7 mouse cellular contexts compared by ENCODE assay signal in genomic region chr17:66446196-66447006, GRCm38 (mm10). TPM values are rescaled to one million over a fixed set of nuclear protein-coding genes. Genes with fewer than 3 reads are reported as not detected.
A peak's percentile ranks its signal among the peaks of the same experiment; 100 is the strongest.
DNase-seq lines count a peak whose midpoint lies in the region; ATAC-seq and TF ChIP-seq lines count a peak whose summit lies in the region.

No protein-coding gene starts in this region.

- 31% methylated on average over 7 of the region's 7 CpGs for WGBS in forebrain, embryonic 15.5 days
- 9% methylated on average over 7 of the region's 7 CpGs for WGBS in midbrain, embryonic 14.5 days

- H3K36me3 ChIP-seq in ES-Bruce4 (ENCODE audit: control insufficient read depth, insufficient read depth, low read length, poor library complexity, severe bottlenecking): peaks cover 10% of the 10 kb centered on the region
- H3K36me3 ChIP-seq in forebrain, embryonic 15.5 days: no peaks in the 10 kb centered on the region
- no peaks in the 10 kb centered on the region for H3K36me3 ChIP-seq in midbrain, embryonic 14.5 days (ENCODE audit: control insufficient read depth, insufficient read depth, low read length)

- TF ChIP-seq CTCF in ES-Bruce4 (IDR thresholded peaks at IDR 0.05; ENCODE audit: low read depth, low read length): no peak

- intact Hi-C loops in heart, postnatal 36 days (cut with DNase I): loop anchor here (5.0 kb wide), 1 partner anchor 104 kb away; no protein-coding TSS in a partner anchor

- H3K27ac ChIP-seq in ES-Bruce4 (ENCODE audit: insufficient read depth, low read length): peak overlapping the region; percentile 41
- H3K27ac ChIP-seq in forebrain, embryonic 15.5 days (replicated peaks): 0 out of 2 replicates have a peak overlapping the region, but pooled peaks have one; percentile 39
- H3K27ac ChIP-seq in midbrain, embryonic 14.5 days (replicated peaks; ENCODE audit: low read depth, low read length): no peak overlapping the region

- H3K27me3 ChIP-seq in ES-Bruce4 (ENCODE audit: control insufficient read depth, insufficient read depth, low read length, poor library complexity, severe bottlenecking): no peaks in the 10 kb centered on the region
- H3K27me3 ChIP-seq in forebrain, embryonic 15.5 days: no peaks in the 10 kb centered on the region
- no peaks in the 10 kb centered on the region for H3K27me3 ChIP-seq in midbrain, embryonic 14.5 days (ENCODE audit: control insufficient read depth, insufficient read depth, low read length)

- ATAC-seq in forebrain, embryonic 15.5 days (replicated peaks): no peak
- no peak for ATAC-seq in midbrain, embryonic 14.5 days (ENCODE audit: low FRiP score, low TSS enrichment)

- H3K9me3 ChIP-seq in ES-Bruce4 (replicated peaks; ENCODE audit: control insufficient read depth, insufficient read depth, low read length, poor library complexity, severe bottlenecking): no peaks in the 10 kb centered on the region
- H3K9me3 ChIP-seq in forebrain, embryonic 15.5 days: no peaks in the 10 kb centered on the region
- no peaks in the 10 kb centered on the region for H3K9me3 ChIP-seq in midbrain, embryonic 14.5 days (ENCODE audit: control insufficient read depth, low read length)

- H3K4me2 ChIP-seq in forebrain, embryonic 15.5 days (replicated peaks): peak overlapping the region; percentile 86
- H3K4me2 ChIP-seq in midbrain, embryonic 14.5 days (ENCODE audit: low read length): peak overlapping the region; percentile 94

- H3K4me3 ChIP-seq in ES-Bruce4 (ENCODE audit: low read depth, low read length): peak overlapping the region; percentile 92
- H3K4me3 ChIP-seq in forebrain, embryonic 15.5 days: peak overlapping the region; percentile 87
- peak overlapping the region; percentile 91 for H3K4me3 ChIP-seq in midbrain, embryonic 14.5 days (replicated peaks; ENCODE audit: low read depth, low read length)

- DNase-seq in NIH3T3 (ENCODE audit: low read depth): peak; percentile 20
- DNase-seq in midbrain, embryonic 14.5 days: no peak
- no peak for DNase-seq in adrenal gland, postnatal 4 days (ENCODE audit: low spot score in 2 of 2)
- DNase-seq in gastrocnemius, postnatal 10 days: no peak
- DNase-seq in heart, postnatal 36 days: no peak

- H3K4me1 ChIP-seq in ES-Bruce4 (ENCODE audit: control insufficient read depth, insufficient read depth, low read length): no peaks in the 10 kb centered on the region
- H3K4me1 ChIP-seq in forebrain, embryonic 15.5 days: peaks cover 60% of the 10 kb centered on the region
- H3K4me1 ChIP-seq in midbrain, embryonic 14.5 days (ENCODE audit: control insufficient read depth, insufficient read depth, low read length): peaks cover 56% of the 10 kb centered on the region

- no peak for TF ChIP-seq POLR2A in ES-Bruce4 (IDR thresholded peaks at IDR 0.05; ENCODE audit: insufficient read depth, low read length)

- peak overlapping the region; percentile 97; the same call in 1 of the 2 replicates for H3K9ac ChIP-seq in ES-Bruce4 (ENCODE audit: low read depth, poor library complexity, severe bottlenecking)
- H3K9ac ChIP-seq in forebrain, embryonic 15.5 days (replicated peaks): peak overlapping the region; percentile 86
- peak overlapping the region; percentile 95 for H3K9ac ChIP-seq in midbrain, embryonic 14.5 days (replicated peaks; ENCODE audit: low read length)

- TF ChIP-seq EP300 in ES-Bruce4 (IDR thresholded peaks at IDR 0.05; ENCODE audit: insufficient read depth, low read depth, low read length): peak; percentile 85

RNA-seq across cellular contexts. Expression of gene Mtcl1, which starts 3.1 kb away (rescaled TPM):
- polyA plus RNA-seq in ES-Bruce4 (2011; ENCODE audit: insufficient read depth, insufficient read length, low read depth, missing spikeins): 91.0 and 92.3 TPM in 2 replicates
- 33.5 and 35.5 TPM in 2 replicates for polyA plus RNA-seq in forebrain, embryonic 15.5 days (2015; fragmentation: Nextera tagmentation; extraction: Ambion mirVana)
- 26.7 and 36.0 TPM in 2 replicates for polyA plus RNA-seq in midbrain, embryonic 14.5 days (2014; fragmentation: Nextera tagmentation; extraction: Ambion mirVana)
- 10 to 100 TPM; 20.5 to 21.7 TPM for total RNA-seq in adrenal gland, postnatal 4 days (2021)
- total RNA-seq in gastrocnemius, postnatal 10 days (2021): 10 to 100 TPM in 1 of 2 experiments, 1 to 10 TPM in 1; 9.3 to 13.1 TPM
- total RNA-seq in heart, postnatal 36 days (2021): 1 to 10 TPM; 4.4 to 6.3 TPM
